Mouse (Mus musculus) kidney, adult 11 months (tissue): Measurements from ENCODE around the gene Haus7.
A peak's percentile ranks its signal among the peaks of the same experiment; 100 is the strongest.
"Not testable (repeated sequence)": the region's sequence is repeated elsewhere in the genome, so short reads cannot be mapped to it uniquely, and the experiment has no call there.

Experiments used
- DNase-seq: peaks from one replicate; pipeline ENCODE4 v3.0.0; 2022

The Haus7 gene

GRCm38 (mm10) chrX:73465483-73466186 lies 6.8 kb upstream of the Haus7 start:
- peak; percentile 27 for DNase-seq

DNA sequence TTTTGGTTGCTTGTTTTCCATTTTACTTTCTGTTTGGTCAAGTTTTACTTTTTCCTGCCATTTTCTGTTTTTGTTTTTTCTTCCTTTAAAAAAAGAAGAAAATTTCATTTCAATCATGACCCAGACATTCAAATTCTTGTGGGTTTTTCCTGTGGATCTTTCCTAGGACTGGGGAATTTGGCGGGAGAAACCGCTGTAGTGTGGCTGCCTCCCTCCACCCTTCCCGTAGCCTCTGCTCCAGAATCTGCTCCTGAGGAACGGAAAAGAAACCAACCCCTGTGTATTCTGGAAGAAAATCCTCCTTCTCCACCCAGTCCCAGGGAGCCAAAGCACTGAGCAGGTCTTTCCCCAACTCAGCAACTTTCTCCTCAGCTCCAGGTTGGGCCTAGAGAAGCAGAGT lies 1.9 kb upstream of the Haus7 start:
- no peak for DNase-seq

DNA sequence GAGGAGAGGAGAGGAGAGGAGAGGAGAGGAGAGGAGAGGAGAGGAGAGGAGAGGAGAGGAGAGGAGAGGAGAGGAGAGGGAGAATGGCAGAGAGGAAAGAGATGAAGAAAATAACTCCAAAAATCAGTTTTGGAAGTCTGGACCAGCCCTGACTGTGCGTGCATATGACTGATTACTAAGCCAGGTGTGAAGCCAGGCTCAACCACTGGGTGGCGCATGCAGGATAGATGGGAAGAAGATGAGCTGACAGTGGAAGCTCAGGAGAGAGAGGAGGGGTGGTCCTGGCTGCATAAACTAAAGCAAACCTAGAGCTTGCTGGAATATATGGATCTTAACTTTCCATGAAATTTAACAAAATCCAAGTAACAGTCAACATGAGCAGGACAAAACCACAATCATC lies 6.9 kb downstream of the Haus7 start:
- no peak for DNase-seq

GRCm38 (mm10) chrX:73441428-73441827 lies 17.4 kb downstream of the Haus7 start:
- DNase-seq = no peak

- no peak for DNase-seq
These were observed 23.6 kb downstream of the Haus7 start, which contains the start of gene Trex2 for GRCm38 (mm10) chrX:73435252-73435651. Gene Trex2, minus strand, starts transcription at chrX:73435344.

GRCm38 (mm10) chrX:73432850-73433249 lies 26.0 kb downstream of the Haus7 start:
- DNase-seq = no peak

DNA sequence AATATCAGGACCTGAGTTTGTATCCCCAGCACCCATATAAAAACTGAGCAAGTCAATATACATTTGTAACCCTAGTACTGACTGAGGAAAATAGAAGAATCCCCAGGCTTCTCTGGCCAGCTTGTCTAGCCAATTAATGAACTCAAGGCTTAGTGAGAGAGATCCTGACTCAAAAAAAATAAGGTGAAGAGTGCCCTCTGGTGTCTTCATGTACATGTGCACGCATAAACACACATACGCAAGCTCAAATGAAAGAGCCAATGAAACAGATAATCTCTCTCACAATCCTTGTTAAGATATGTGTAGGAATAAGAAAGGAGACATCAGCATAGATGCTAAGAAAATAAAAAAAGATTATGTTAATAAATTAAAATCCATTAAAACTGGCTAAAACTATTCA lies 28.8 kb downstream of the Haus7 start:
- DNase-seq = no peak

DNA sequence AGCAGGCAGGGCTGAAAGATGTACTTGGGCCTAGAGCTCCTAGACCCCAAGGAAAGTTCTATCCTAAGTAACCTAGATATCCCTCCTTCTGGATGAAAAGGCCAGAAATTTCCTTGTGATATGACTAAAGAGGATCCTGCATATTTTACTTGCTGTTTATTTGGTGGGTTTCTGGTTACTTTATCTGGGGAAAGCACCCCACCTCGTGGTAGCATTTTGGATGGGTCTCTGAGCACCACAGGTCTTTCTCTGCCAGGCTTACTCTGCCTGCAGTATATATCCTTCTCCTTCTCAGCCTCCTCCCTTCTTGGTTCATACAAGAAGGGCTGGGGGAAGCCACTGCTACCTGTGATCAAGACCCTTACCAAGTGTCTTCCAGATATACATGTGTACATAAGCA lies 46.1 kb downstream of the Haus7 start:
- DNase-seq = no peak

- DNase-seq = no peak
These were observed 47.8 kb downstream of the Haus7 start, which contains the start of gene Zfp92 for GRCm38 (mm10) chrX:73410880-73411517. Gene Zfp92, plus strand, starts transcription at chrX:73411096.

DNA sequence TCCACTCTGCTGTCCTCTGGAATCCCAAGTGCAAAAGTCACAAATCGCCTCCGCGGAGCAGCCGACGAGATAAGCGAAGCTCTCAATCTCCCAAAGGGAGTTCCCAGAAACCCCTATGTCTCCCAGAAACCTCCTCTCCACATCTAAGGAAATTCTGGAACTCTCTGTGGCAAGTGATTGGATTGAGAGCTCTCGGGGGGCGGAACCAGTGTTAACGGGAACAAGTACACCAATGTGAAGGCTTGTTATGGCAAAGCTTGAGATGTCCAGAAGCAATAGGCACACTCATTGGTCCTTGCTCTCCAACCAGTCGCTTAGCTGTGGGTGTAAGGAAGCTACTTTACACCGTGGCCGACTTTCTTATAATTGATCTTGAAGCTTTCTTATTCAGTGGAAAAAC lies 57.2 kb downstream of the Haus7 start:
- no peak for DNase-seq

- no peak for DNase-seq
These were observed 57.9 kb downstream of the Haus7 start for GRCm38 (mm10) chrX:73400951-73401350.

- DNase-seq = not testable (repeated sequence)
These were observed 60.2 kb downstream of the Haus7 start, which contains the start of gene Gm18336 for GRCm38 (mm10) chrX:73398636-73399035. Gene Gm18336, minus strand, starts transcription at chrX:73398736.

GRCm38 (mm10) chrX:73396446-73396845 lies 62.4 kb downstream of the Haus7 start:
- no peak for DNase-seq

DNA sequence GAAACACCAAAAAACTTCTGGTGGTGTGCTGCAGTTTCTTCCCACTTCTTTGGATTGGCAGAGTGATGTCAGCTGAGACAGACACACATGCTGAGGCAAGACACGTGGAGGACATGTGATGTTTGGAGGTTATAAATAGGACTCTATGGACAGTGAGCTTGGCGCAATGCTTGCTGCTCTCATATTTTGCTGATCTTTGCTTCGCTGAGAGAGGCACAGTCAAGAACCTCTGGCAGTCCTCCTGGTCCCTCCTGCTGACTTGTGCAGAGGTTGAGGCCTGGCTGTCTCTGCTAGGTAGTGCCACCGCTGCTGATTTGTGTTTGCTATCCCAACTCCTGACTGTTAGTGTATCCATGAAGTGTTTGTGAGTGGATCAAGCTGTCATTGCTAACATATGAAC lies 67.4 kb downstream of the Haus7 start:
- no peak for DNase-seq
